Mouse (Mus musculus): ENCODE data around the gene Naglu.

DNA sequence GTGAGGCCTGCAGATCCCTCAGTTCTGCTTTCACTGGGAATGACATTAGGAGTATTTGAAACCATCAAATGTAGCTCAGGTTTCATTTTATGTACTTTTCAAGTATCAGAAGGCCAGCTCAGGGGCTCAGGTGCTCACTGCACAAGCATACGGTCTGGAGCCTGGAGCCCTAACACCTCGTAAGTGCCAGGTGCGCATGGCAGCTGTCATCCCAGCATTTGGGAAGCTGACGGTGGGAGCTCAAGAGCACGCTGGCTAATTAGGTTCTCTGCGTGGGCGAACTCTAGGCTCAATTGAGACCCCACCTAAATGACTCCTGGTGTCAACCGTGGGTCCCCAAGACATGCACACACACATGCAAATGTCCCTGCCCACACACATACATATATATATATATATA, 40.5 kb upstream of the Naglu start:
- TF ChIP-seq GATA1 (IDR thresholded peaks at IDR 0.05; ENCODE audit: borderline replicate concordance, low read length) = no peak
- TF ChIP-seq FLI1 (IDR thresholded peaks at IDR 0.05; ENCODE audit: low read length) = no peak
